Mouse (Mus musculus): ENCODE data around the gene Slc25a22. TPM values are rescaled to one million over a fixed set of nuclear protein-coding genes. Genes with fewer than 3 reads are reported as not detected.
A peak's percentile ranks its signal among the peaks of the same experiment; 100 is the strongest.

Gene Slc25a22
- polyA plus RNA-seq, 1 experiment: 488 TPM

GRCm38 (mm10) chr7:141476981-141477370 is 39.3 kb upstream of the Slc25a22 start:
- Histone ChIP-seq H3K36me3 (ENCODE audit: control insufficient read depth, insufficient read depth, low read length) (peaks cover 5% of the 10 kb centered on the region; the same call in 1 of the 2 replicates), H3K27me3 (ENCODE audit: control insufficient read depth, insufficient read depth, low read length) (peaks cover 8% of the 10 kb centered on the region), H3K4me3 (ENCODE audit: low read depth, low read length) (peak overlapping the region; percentile 89), H3K27ac (ENCODE audit: insufficient read depth, low read depth, low read length) (peak overlapping the region; percentile 72), H3K4me1 (ENCODE audit: control insufficient read depth, insufficient read depth, insufficient read length, low read length) (peaks cover 28% of the 10 kb centered on the region)
- 11% methylated on average over 7 of the region's 7 CpGs for WGBS
- no peak for TF ChIP-seq CTCF (IDR thresholded peaks at IDR 0.05; ENCODE audit: extremely low read depth, insufficient read length, insufficient replicate concordance, low read depth, low read length)

- peaks cover 9% of the 10 kb centered on the region for H3K36me3 ChIP-seq (ENCODE audit: control insufficient read depth, insufficient read depth, low read length)
- no peak; the same call in none of the 2 replicates for TF ChIP-seq POLR2A (IDR thresholded peaks at IDR 0.05; ENCODE audit: low read depth, low read length)
- H3K27ac ChIP-seq (ENCODE audit: insufficient read depth, low read depth, low read length): peak overlapping the region; percentile 72
- H3K4me3 ChIP-seq (ENCODE audit: low read depth, low read length): peak overlapping the region; percentile 89
- WGBS: 1% methylated on average over 17 of the region's 17 CpGs
- peaks cover 2% of the 10 kb centered on the region for H3K27me3 ChIP-seq (ENCODE audit: control insufficient read depth, insufficient read depth, low read length)
- peaks cover 26% of the 10 kb centered on the region for H3K4me1 ChIP-seq (ENCODE audit: control insufficient read depth, insufficient read depth, insufficient read length, low read length)
Measured at GRCm38 (mm10) chr7:141476226-141476980, 38.7 kb upstream of the Slc25a22 start.

- H3K27ac ChIP-seq (ENCODE audit: insufficient read depth, low read depth, low read length): peak overlapping the region; percentile 72
- WGBS: 1% methylated on average over 12 of the region's 12 CpGs
- TF ChIP-seq CTCF (IDR thresholded peaks at IDR 0.05; ENCODE audit: extremely low read depth, insufficient read length, insufficient replicate concordance, low read depth, low read length) (no peak), POLR2A (IDR thresholded peaks at IDR 0.05; ENCODE audit: low read depth, low read length) (no peak)
- H3K36me3 ChIP-seq (ENCODE audit: control insufficient read depth, insufficient read depth, low read length): peaks cover 15% of the 10 kb centered on the region
- H3K4me1 ChIP-seq (ENCODE audit: control insufficient read depth, insufficient read depth, insufficient read length, low read length): peaks cover 23% of the 10 kb centered on the region
- no peaks in the 10 kb centered on the region for H3K27me3 ChIP-seq (ENCODE audit: control insufficient read depth, insufficient read depth, low read length)
- H3K4me3 ChIP-seq (ENCODE audit: low read depth, low read length): peak overlapping the region; percentile 89
Measured at GRCm38 (mm10) chr7:141475805-141476158, 38.1 kb upstream of the Slc25a22 start.

DNA sequence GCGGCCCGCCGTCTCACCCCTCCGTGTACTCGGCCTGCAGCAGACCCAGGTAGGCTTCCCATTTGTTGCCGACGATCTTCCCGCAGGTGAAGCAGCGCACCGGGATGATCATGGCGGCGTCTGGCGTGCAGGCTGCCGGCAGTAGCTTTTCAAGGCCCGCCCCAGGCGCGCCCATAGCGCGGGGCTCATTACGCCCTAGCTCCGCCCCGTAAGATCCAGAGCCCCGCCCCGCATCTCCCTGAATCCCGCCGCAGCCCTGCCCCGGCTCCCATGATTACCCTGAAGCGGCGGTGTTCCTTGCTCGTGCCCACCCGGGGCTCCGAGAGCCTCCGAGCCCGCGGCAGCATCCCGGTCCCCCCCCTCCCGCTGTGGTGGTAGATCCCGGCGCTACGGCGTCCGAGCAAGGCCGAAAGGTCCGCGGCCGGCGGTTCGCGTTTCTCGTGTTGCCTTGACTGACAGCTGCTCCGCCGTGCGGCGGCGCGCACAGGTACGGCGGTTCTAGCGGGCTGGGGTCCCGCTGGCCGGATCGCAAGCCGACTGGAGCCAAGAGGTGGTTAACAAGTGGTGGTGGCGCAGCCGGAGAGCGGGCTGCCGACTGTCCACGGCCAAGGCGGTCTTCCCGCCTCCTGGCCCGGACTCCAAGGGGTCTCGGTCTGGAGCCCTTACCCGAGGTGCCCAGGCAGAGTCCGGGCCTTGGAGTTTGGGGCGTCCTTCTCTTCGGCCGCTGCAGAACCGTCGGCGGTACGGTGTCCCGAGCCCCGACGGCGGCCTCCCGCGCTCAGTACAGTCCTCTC is 37.5 kb upstream of the Slc25a22 start, which contains the start of the genes Polr2l and Tspan4:
Gene Polr2l, minus strand, starts transcription at position 122 of the 794 bp plus-strand sequence.
Gene Tspan4, plus strand, starts transcription at position 230 of the 794 bp plus-strand sequence.
- Histone ChIP-seq H3K4me3 (ENCODE audit: low read depth, low read length) (peak within 1 kb of the TSS; percentile 89), H3K27ac (ENCODE audit: insufficient read depth, low read depth, low read length) (peak within 1 kb of the TSS; percentile 72), H3K4me1 (ENCODE audit: control insufficient read depth, insufficient read depth, insufficient read length, low read length) (peaks cover 22% of the 10 kb centered on the region), H3K36me3 (ENCODE audit: control insufficient read depth, insufficient read depth, low read length) (peaks cover 21% of the 10 kb centered on the region), H3K27me3 (ENCODE audit: control insufficient read depth, insufficient read depth, low read length) (no peaks in the 10 kb centered on the region)
- TF ChIP-seq POLR2A (IDR thresholded peaks at IDR 0.05; ENCODE audit: low read depth, low read length) (peak; percentile 68), CTCF (IDR thresholded peaks at IDR 0.05; ENCODE audit: extremely low read depth, insufficient read length, insufficient replicate concordance, low read depth, low read length) (no peak)
- under 1% methylated on average over 86 of the region's 87 CpGs for WGBS

DNA sequence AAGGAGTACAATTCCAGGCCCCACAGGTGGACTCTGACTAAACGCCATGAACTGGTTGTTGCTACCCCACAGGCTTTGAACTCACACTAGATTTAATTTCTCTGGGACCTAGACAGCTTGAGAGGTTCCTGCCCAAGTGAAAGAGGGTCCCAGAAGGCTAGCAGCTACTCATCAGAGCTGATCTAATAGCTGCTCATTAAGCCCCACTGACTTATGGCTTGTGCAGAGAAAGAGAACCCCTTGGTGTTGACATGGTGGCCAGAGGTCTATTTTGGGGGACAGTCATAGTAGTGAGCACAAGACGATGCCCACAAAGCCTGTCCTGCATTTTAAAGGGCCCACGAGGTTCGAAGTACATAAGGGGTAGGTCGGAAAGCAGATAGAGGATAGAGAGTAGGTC is 36.5 kb upstream of the Slc25a22 start:
- Histone ChIP-seq H3K27me3 (ENCODE audit: control insufficient read depth, insufficient read depth, low read length) (no peaks in the 10 kb centered on the region), H3K4me1 (ENCODE audit: control insufficient read depth, insufficient read depth, insufficient read length, low read length) (peaks cover 26% of the 10 kb centered on the region), H3K36me3 (ENCODE audit: control insufficient read depth, insufficient read depth, low read length) (peaks cover 27% of the 10 kb centered on the region), H3K27ac (ENCODE audit: insufficient read depth, low read depth, low read length) (no peak overlapping the region), H3K4me3 (ENCODE audit: low read depth, low read length) (peak overlapping the region; percentile 89)
- TF ChIP-seq POLR2A (IDR thresholded peaks at IDR 0.05; ENCODE audit: low read depth, low read length) (no peak), CTCF (IDR thresholded peaks at IDR 0.05; ENCODE audit: extremely low read depth, insufficient read length, insufficient replicate concordance, low read depth, low read length) (no peak)
- WGBS: under 1% methylated on average over 5 of the region's 5 CpGs

- peaks cover 37% of the 10 kb centered on the region for H3K4me1 ChIP-seq (ENCODE audit: control insufficient read depth, insufficient read depth, insufficient read length, low read length)
- no peaks in the 10 kb centered on the region for H3K27me3 ChIP-seq (ENCODE audit: control insufficient read depth, insufficient read depth, low read length)
- 91% methylated on average over 6 of the region's 6 CpGs for WGBS
- peaks cover 27% of the 10 kb centered on the region for H3K36me3 ChIP-seq (ENCODE audit: control insufficient read depth, insufficient read depth, low read length)
- no peak overlapping the region for H3K27ac ChIP-seq (ENCODE audit: insufficient read depth, low read depth, low read length)
- TF ChIP-seq POLR2A (IDR thresholded peaks at IDR 0.05; ENCODE audit: low read depth, low read length): no peak
- no peak overlapping the region for H3K4me3 ChIP-seq (ENCODE audit: low read depth, low read length)
Measured at GRCm38 (mm10) chr7:141472763-141473162, 35.1 kb upstream of the Slc25a22 start.

DNA sequence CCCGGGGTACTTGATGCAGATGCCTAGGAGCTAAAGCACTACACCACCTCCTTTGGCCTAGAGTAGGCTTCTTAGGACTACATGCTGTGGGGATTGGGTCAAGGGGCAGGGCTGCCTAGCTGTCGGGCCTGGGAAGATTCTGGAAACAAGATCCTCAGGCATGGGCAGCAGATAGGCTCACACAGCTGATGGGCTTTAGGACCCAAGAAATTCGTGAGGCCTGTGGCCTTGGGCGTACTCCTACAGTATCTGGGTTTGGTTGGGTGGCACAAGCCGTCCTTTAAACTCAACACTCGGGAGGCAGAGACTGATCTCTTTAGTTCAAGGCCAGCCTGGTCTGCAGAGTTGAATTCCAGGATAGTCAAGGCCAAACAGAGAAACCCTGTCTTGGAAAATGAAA is 34.5 kb upstream of the Slc25a22 start:
- no peak overlapping the region for H3K4me3 ChIP-seq (ENCODE audit: low read depth, low read length)
- 73% methylated on average over 6 of the region's 6 CpGs for WGBS
- peaks cover 27% of the 10 kb centered on the region for H3K36me3 ChIP-seq (ENCODE audit: control insufficient read depth, insufficient read depth, low read length)
- peaks cover 36% of the 10 kb centered on the region for H3K4me1 ChIP-seq (ENCODE audit: control insufficient read depth, insufficient read depth, insufficient read length, low read length)
- H3K27ac ChIP-seq (ENCODE audit: insufficient read depth, low read depth, low read length): no peak overlapping the region
- H3K27me3 ChIP-seq (ENCODE audit: control insufficient read depth, insufficient read depth, low read length): no peaks in the 10 kb centered on the region
- no peak for TF ChIP-seq CTCF (IDR thresholded peaks at IDR 0.05; ENCODE audit: extremely low read depth, insufficient read length, insufficient replicate concordance, low read depth, low read length)
- no peak for TF ChIP-seq POLR2A (IDR thresholded peaks at IDR 0.05; ENCODE audit: low read depth, low read length)

All from small intestine, adult 2 months (tissue).